In genomic region chr17:26660192-26660912, GRCm38 (mm10) we compare ENCODE assay signal across 9 mouse cellular contexts. TPM values are rescaled to one million over a fixed set of nuclear protein-coding genes. Genes with fewer than 3 reads are reported as not detected.
DNase-seq lines count a peak whose midpoint lies in the region; ATAC-seq lines count a peak whose summit lies in the region.
"Had no signal": no experiment of that assay in that cellular context is flagged by ENCODE, and none has a peak within 500 bp of the region (broad histone marks: within the 10 kb centered on the region; RNA-seq: fewer than 3 reads in every experiment).

No protein-coding gene starts in this region.

- H3K36me3 ChIP-seq in forebrain, embryonic 16.5 days (ENCODE audit: control insufficient read depth, insufficient read depth) = peaks cover 14% of the 10 kb centered on the region

- WGBS in forebrain, embryonic 16.5 days = 27% methylated on average over 20 of the region's 21 CpGs

- no peak overlapping the region for H3K27ac ChIP-seq in forebrain, embryonic 16.5 days (ENCODE audit: low read length)
- H3K27ac ChIP-seq: lung, embryonic 15.5 days had no signal

- peak overlapping the region; percentile 12; the same call in 1 of the 2 replicates for H3K4me2 ChIP-seq in forebrain, embryonic 16.5 days (ENCODE audit: low read length)
- H3K4me2 ChIP-seq: lung, embryonic 15.5 days had no signal

- no peak overlapping the region for H3K4me3 ChIP-seq in forebrain, embryonic 16.5 days (replicated peaks; ENCODE audit: low read length)
- H3K4me3 ChIP-seq: lung, embryonic 15.5 days had no signal

- no peaks in the 10 kb centered on the region for H3K27me3 ChIP-seq in forebrain, embryonic 16.5 days (replicated peaks; ENCODE audit: control insufficient read depth, insufficient read depth, low read length)

- H3K4me1 ChIP-seq in forebrain, embryonic 16.5 days (replicated peaks; ENCODE audit: control insufficient read depth, insufficient read depth, low read length) = peaks cover 10% of the 10 kb centered on the region

- ATAC-seq in forebrain, embryonic 16.5 days = peak; percentile 51

- peak; percentile 88 for DNase-seq in MN1 (ENCODE audit: low spot score)
- DNase-seq in cerebellum, adult 11-12 months = peak; percentile 89
- DNase-seq in heart, postnatal 4 days = peak; percentile 87
- peak; percentile 89 for DNase-seq in layer of hippocampus, adult 9-11 months
- peak; percentile 91 for DNase-seq in lung, postnatal 36 days
- peak; percentile 64 for DNase-seq in retina, postnatal 7 days (ENCODE audit: low read depth, low spot score)
- peak; percentile 76 for DNase-seq in urinary bladder, postnatal 25 days (ENCODE audit: low spot score)

- no peak overlapping the region for H3K9ac ChIP-seq in forebrain, embryonic 16.5 days (replicated peaks; ENCODE audit: low read depth, low read length)
- H3K9ac ChIP-seq: lung, embryonic 15.5 days had no signal

- no peaks in the 10 kb centered on the region for H3K9me3 ChIP-seq in forebrain, embryonic 16.5 days (ENCODE audit: control insufficient read depth, low read length)
- H3K9me3 ChIP-seq: lung, embryonic 15.5 days had no signal

RNA-seq across cellular contexts. Expression of gene Atp6v0e, which starts 2.7 kb away (rescaled TPM):
- polyA plus RNA-seq in forebrain, embryonic 16.5 days (2015; fragmentation: Nextera tagmentation; extraction: Ambion mirVana) = 129 and 146 TPM in 2 replicates
- total RNA-seq in heart, postnatal 4 days (2021) = 10 to 100 TPM; 85.3 to 85.5 TPM

RNA-seq across cellular contexts. Expression of gene Crebrf, which starts 55.1 kb away (rescaled TPM):
- 11.9 and 14.5 TPM in 2 replicates for polyA plus RNA-seq in forebrain, embryonic 16.5 days (2015; fragmentation: Nextera tagmentation; extraction: Ambion mirVana)
- 10 to 100 TPM; 17.5 to 20.8 TPM for total RNA-seq in heart, postnatal 4 days (2021)
